Comparison of ENCODE assay signal across 14 mouse cellular contexts in genomic region chr6:143592490-143592889, GRCm38 (mm10).
DNase-seq lines count a peak whose midpoint lies in the region; ATAC-seq and TF ChIP-seq lines count a peak whose summit lies in the region.
"Had no signal": no experiment of that assay in that cellular context is flagged by ENCODE, and none has a peak within 500 bp of the region (broad histone marks: within the 10 kb centered on the region; RNA-seq: fewer than 3 reads in every experiment).

No protein-coding gene starts in this region.

- H3K4me1 ChIP-seq in lung, postnatal 0 days (ENCODE audit: insufficient read depth, low read depth, low read length), result no peaks in the 10 kb centered on the region
- H3K4me1 ChIP-seq: hindbrain, embryonic 13.5 days; kidney, embryonic 15.5 days; limb, embryonic 15.5 days had no signal

- no peaks in the 10 kb centered on the region for H3K27me3 ChIP-seq in lung, postnatal 0 days (replicated peaks; ENCODE audit: insufficient read depth, low read length)
- H3K27me3 ChIP-seq: hindbrain, embryonic 13.5 days; kidney, embryonic 15.5 days; limb, embryonic 15.5 days had no signal

- intact Hi-C loops in heart, postnatal 14 days (cut with DNase I), result no loop called here

- no peaks in the 10 kb centered on the region for H3K9me3 ChIP-seq in lung, postnatal 0 days (ENCODE audit: low read length)
- H3K9me3 ChIP-seq: hindbrain, embryonic 13.5 days; kidney, embryonic 15.5 days; limb, embryonic 15.5 days had no signal

- WGBS in lung, postnatal 0 days, result 93% methylated on average over 3 of the region's 3 CpGs

- H3K4me3 ChIP-seq in lung, postnatal 0 days (ENCODE audit: low read depth, low read length), result no peak overlapping the region
- H3K4me3 ChIP-seq: hindbrain, embryonic 13.5 days; kidney, embryonic 15.5 days; limb, embryonic 15.5 days had no signal

- ATAC-seq in lung, postnatal 0 days, result no peak
- ATAC-seq: forebrain, embryonic 16.5 days had no signal

- no peak overlapping the region for H3K27ac ChIP-seq in lung, postnatal 0 days (ENCODE audit: low read length)
- H3K27ac ChIP-seq: hindbrain, embryonic 13.5 days; kidney, embryonic 15.5 days; limb, embryonic 15.5 days had no signal

- peak; percentile 52 for TF ChIP-seq CTCF in lung, postnatal 0 days (IDR thresholded peaks at IDR 0.05)

- TF ChIP-seq EP300 in lung, postnatal 0 days (IDR thresholded peaks at IDR 0.05), result no peak

- no peak overlapping the region for H3K9ac ChIP-seq in lung, postnatal 0 days (replicated peaks; ENCODE audit: low read depth)
- H3K9ac ChIP-seq: hindbrain, embryonic 13.5 days; kidney, embryonic 15.5 days; limb, embryonic 15.5 days had no signal

- DNase-seq in heart, adult 11 months, result peak; percentile 55
- DNase-seq in heart, adult 9 months (ENCODE audit: low spot score in 2 of 2), result no peak
- no peak for DNase-seq in lung, postnatal 0 days (ENCODE audit: low spot score)
- DNase-seq in lung, postnatal 36 days, result no peak
- DNase-seq in 416B (ENCODE audit: low read depth), result peak; percentile 26
- DNase-seq in brain, adult 2 months (ENCODE audit: low read depth, low spot score), result peak; percentile 34
- DNase-seq in heart, postnatal 14 days, result no peak
- DNase-seq in urinary bladder, postnatal 36 days (ENCODE audit: low spot score in 2 of 2), result no peak
- DNase-seq: adrenal gland, postnatal 25 days; gastrocnemius, postnatal 25 days had no signal

- H3K36me3 ChIP-seq in lung, postnatal 0 days (ENCODE audit: insufficient read depth, low read length), result no peaks in the 10 kb centered on the region
- H3K36me3 ChIP-seq: hindbrain, embryonic 13.5 days; kidney, embryonic 15.5 days; limb, embryonic 15.5 days had no signal

- H3K4me2 ChIP-seq in lung, postnatal 0 days (replicated peaks; ENCODE audit: low read depth, low read length), result no peak overlapping the region
- H3K4me2 ChIP-seq: hindbrain, embryonic 13.5 days; kidney, embryonic 15.5 days; limb, embryonic 15.5 days had no signal

Comparison
In these comparisons a context has a peak if more than half of its experiments do, and no peak if none do; other contexts are left out.
1. DNase-seq: peak in heart, adult 11 months (single experiment), 416B (single experiment) and brain, adult 2 months (single experiment); none in heart, adult 9 months (0 of 2), lung, postnatal 0 days (single experiment), lung, postnatal 36 days (single experiment), heart, postnatal 14 days (0 of 2) and urinary bladder, postnatal 36 days (0 of 2).